Mouse (Mus musculus) erythroblast, adult 5-6 weeks (primary cell): ENCODE results near the gene Pecam1. TPM values are rescaled to one million over a fixed set of nuclear protein-coding genes. Genes with fewer than 3 reads are reported as not detected.
"Not testable (repeated sequence)": the region's sequence is repeated elsewhere in the genome, so short reads cannot be mapped to it uniquely, and the experiment has no call there.

Experiments
- ATAC-seq: replicated peaks from 2 replicates; pipeline ENCODE4 v1.8.0; 2016; ENCODE audit warnings: moderate number of reproducible peaks, mild to moderate bottlenecking, moderate TSS enrichment, inconsistent platforms; ENCODE audit not compliant: poor library complexity, low FRiP score, severe bottlenecking
- total RNA-seq, 2 experiments: library from RNA; stranded (forward) in 1 of 2; stranded (reverse) in 1 of 2; fragments of 150-400 nt in 1 of 2; fragments of 200-764, 138-1000 nt in 1 of 2; gene quantifications; 2 replicates each; pipeline versions ENCODE4 v1.2.3 to v1.2.4; 2015 to 2017; ENCODE audit warnings: low replicate concordance in 2 of 2

Gene Pecam1
- total RNA-seq, 2 experiments from 2014 or later: 4.0 to 11.0 TPM

DNA sequence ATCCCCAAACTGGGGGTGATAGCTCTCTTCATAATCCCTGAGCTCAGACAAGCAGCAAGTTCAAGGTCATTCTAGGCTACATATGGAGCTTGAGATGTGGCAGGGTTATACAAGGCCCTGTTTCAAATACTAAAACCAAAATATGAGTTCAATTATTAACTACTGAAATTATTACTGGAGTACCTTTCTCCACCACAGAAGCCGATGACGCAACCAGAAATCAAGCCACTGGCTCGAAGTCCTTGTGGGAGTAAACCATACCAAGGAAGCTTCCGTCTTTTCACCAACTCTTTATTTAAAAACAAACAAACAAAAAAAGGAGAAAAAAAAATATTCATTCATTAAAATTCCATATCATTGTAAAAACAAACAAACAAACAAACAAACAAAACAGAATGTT, 26.5 kb upstream of the Pecam1 start:
- no peak for ATAC-seq

DNA sequence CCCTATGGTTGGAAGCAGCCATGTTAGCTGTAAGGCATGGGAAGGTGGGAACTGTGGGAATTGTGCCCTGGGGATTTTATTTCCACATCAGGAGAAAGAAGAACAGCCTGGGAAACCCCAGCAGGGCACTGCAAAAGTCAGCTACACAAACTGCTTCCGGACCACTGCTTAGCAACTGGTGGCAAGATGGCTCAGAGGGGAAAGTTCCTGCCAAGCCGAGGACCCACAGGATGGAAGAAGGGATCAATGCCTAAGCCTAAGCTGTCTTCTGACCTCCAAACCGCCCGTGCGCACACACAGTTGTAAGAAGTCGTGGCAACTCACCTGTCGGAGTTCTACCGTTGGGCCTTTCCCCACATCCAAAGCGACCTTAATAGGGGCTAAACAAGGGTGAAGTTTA, 22.6 kb upstream of the Pecam1 start:
- ATAC-seq: no peak

DNA sequence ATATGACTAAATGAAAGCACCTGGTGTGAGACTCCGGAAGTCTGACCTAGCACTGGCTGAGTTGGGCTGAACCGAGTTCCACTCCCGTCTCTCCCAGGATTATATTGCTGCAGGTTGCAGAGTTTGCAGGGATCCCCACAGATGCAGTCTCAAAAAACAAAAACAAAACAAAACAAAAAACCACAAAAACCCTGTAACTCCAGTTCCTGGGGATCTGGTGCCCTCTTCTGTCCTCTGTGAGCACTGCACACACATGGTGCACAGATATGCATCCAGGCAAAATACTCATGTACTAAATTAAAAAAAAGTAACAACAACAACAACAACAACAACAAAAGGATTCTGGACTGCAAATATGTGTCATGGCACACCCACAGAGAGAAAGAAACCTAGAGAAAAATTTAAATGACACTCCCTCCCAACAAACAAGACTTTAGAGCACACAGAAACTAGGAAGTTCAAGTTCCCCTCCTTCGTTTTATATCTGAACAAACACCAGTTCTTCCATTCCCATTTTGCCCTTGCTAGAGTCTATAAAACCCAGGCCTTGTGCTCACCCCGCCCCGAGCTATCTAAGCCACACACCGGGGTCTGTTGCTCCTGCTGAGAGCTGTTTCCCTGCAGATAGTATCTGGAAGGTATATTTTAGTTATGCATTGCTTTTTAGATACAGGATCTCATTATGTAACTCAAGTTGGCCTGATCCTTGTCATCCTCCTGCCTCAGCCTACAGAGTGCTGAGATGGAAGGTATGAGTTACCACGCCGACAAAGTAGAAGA, 20.0 kb upstream of the Pecam1 start:
- ATAC-seq: no peak

DNA sequence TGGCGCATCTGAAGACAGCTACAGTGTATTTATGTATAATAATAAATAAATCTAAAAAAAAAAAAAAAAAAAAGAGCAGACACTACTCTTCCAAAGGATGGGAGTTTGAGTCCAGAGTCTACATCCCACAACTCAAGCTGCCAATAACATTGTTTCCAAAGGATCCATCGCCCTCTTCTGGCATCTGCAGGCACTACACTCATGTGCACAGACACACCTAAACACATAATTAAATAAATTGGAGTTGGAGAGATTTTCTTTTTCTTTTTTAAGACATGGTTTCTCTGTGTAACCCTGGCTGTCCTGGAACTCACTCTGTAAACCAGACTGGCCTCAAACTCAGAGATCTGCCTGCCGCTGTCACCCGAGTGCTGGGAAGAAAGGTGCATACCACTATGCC, 17.1 kb upstream of the Pecam1 start:
- ATAC-seq: no peak

DNA sequence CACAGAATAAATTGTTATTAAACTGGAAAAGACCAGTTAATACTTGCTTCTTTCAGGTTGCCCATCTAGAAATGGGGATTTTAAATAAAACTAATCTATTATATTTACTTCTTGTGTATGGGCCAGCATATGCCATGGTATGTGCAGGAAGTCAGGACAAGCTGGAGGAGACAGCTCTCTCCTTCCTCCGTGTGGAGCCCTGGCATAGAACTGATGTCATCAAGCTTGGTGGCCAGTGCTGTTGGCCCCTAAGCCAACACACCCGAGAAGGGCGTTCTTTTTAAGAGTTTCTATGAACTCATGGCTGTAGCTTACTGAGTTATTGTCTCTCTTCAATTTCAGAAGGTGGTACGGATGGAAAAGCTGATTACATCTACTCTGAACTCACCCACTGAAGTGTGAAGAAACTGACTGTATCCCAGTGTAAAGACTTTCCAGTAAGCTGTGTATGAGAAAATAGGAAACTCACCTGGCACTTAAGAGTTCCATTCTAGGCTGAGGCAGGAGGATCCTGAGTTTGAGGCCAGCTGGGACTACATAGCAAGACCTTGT, 16.3 kb upstream of the Pecam1 start:
- no peak for ATAC-seq

DNA sequence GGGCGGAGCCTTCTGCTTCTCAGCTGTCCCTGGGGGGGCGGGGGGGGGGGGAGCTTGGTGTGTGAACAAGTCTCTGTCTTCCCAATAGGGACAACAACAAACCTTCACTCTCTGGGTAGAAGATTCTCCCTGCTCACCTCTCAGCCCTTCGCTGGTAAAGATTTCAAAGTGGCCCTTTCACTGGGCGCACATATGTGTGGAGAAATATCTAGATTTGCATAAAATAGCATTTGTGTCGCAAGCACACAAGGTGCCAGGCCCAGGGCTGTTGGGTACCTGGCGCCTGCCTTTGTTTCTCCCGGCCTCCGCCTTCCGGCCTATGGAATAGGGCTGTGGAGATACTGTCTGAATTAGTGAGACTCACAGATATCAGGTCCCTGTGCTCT, 12.4 kb upstream of the Pecam1 start:
- ATAC-seq: no peak

DNA sequence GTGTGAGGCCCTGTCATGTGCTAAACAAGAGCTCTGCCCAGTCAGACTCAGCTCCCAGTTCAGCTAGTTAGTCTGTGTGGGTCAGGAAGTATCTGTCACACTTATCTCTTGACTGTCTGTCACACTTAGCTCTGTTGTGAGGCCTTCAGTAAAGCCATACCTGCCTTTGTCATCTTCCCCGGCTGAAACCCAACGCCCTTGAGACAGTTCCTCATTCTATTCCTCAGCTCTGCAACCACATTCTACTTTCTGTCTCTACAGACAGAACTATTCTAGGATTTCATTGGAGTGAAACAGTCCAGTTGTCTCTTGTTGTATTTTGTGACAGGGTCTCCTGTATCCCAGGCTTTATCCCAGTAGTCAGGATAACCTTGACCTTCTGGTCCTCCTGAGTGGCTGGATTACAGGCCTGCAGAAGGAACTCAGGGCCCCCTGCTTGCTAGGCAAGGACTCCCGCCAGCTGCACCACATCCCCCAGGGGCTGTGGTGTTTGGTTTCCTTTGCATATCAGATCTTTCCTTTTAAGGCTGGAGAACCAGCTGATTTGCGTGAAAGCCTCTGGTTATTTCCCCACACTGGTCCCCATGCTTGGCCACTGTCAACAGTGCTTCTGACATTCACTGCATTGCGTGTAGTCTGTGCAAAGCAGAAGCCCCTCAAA, 11.8 kb upstream of the Pecam1 start:
- no peak for ATAC-seq

DNA sequence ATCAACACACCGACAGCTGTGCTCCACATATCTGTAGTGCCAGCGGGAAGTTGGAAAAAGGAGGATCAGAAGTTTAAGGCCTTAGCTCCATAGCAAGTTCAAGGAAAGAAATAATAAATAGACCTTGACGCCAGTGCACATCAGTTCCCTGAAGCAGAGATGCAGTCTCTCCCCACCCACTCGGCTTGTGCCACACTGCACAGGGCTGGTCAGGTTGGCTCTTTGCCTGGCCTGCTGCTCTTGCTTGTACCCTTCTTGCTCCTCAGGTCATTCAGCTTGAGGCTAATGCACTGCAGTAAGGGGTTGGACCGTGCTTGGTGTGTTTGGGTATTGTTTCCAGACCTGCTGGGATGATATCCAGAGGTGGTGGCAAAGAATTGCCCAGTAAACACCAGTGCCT, 10.1 kb upstream of the Pecam1 start:
- no peak for ATAC-seq

DNA sequence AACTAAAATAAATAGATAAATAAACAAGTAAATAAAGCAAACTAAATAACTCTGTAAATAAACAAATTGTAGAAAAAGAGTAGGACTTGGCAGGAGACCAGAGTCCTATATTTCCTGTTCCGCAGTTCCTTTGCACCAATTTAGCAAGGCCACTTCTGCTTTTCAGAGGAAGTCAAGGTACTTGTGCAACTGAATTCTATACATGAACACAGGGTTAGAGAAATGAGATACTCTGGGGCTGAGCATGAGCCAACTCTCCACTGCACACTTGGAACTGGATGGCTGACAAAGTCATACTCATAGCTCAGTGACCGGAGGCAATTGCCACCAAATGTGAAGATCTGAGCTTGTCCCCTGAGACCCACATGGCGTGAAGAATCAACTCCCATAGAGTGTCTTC, 8.6 kb upstream of the Pecam1 start:
- ATAC-seq: no peak

DNA sequence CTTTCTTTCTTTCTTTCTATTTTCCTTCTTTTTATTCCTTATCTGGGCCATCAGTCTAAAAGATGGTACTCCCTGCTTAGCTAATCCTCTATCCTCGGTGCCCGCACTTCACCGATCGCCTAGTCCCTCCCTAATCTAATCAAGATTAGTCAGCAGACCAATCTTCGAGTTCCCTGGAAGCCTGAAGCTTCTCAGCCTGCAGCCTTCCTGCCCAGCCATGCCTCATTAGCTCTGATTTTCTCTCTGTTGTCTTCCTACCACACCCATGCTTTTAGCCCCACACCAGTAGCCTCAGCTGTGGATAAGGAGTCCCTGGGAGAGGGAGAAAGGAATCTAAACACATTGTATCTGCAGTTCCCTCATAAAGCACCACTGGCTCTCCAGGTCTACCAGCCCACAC, 5.2 kb upstream of the Pecam1 start:
- ATAC-seq: no peak

DNA sequence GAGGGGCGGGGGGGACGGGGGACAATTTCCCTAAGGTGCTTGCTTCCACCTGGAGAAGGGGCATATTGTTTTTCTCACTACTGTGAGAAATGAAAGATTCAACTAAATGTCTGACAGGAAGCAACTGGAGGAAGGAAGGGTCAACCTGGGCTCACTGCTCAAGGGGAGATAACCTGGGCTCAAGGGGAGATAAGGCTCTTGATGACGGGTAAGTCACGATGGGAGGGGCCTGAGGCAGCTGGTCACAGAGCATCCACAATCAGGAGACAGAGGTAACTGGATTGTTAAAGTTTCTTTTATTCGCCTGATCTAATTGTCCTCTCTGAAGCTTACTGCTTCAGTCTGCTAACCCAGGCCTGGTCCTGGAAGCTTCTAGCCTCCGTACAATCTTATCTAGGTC, 2.9 kb upstream of the Pecam1 start:
- no peak for ATAC-seq

DNA sequence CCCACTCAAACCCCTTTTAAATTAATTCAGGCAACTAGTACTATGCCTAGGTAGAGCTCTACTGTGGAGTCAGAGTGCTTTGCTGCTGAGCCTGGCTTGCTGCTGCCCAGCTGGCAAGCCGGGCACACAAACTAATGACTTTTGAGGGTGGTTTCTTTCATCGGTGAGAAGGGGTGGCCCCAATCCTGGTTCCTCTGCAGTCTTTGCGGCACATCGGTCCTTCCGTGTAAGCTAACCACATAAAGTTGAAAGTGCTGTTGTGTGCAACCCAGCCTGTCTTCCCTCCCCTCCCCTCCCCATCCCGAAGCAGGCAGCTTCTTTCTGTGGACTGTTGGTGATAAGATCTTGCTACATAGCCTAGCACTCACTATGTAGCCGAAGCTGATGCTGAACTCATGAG, 1.7 kb upstream of the Pecam1 start:
- ATAC-seq: no peak

DNA sequence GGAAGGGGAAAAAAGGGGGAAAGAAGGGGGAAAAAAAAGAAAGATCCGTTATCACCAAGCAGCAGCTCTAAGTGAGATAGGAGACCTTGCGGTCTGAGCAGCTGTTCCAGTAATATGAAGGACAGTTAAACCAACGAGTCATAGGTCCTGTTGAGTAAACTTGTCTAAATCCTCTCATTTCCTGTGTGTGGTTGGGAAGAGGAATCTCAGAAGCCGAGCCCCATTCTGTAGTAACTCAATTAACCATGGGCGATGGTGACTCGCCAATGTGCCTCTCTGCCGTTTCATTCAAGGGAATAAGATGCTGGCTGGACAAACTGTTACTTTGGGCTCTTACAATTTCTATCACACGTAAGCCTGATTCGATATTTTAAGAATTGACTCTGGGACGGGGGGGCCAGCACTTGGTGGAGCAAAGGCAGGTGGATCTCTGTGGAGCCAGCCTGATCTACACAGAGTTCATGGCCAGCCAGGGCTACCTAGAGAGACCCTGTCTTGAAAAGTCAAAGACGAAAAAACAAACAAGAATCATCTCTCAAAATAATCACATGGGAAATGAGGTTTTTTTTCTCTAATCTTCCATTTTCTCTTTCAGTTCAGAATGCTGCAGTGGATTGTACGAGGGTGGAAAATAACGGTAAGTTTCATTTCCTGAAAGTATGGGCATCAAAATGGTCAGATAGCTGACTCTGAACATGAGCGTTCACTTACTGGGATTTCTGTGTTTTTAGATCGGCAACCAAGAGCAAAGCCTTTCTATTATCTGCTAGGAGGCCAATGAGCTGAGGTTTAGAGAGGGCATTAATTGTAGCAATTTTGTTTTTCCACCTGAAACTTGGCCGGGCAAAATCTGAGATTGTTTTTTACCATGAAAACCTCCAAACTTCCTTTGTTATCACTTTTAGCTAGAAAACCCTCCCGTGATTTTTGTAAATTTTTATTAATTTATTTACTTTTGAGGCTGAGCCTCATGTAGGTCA, 901 bp upstream of the Pecam1 start, which contains the start of gene Milr1:
Milr1 (plus strand) TSS at position 188 of the 980 bp plus-strand sequence.
- ATAC-seq: no peak

DNA sequence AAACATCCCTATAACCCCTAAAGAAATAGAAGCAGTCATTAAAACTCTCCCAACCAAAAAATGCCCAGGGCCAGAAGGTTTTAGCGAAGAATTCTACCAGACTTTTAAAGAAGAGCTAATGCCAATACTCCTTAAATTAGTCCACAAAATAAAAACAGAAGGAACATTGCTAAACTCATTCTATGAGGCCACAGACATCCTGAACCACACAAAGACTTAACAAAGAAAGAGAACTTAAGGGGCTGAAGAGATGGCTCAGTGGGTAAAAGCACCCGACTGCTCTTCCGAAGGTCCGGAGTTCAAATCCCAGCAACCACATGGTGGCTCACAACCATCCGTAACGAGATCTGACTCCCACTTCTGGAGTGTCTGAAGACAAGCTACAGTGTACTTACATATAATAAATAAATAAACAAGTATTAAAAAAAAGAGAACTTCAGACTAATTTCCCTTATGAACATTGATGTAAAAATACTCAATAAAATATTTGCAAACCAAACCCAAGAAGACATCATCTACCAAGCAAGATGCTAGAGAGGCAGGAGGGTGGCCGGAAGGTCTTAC, 789 bp downstream of the Pecam1 start:
- not testable (repeated sequence) for ATAC-seq

DNA sequence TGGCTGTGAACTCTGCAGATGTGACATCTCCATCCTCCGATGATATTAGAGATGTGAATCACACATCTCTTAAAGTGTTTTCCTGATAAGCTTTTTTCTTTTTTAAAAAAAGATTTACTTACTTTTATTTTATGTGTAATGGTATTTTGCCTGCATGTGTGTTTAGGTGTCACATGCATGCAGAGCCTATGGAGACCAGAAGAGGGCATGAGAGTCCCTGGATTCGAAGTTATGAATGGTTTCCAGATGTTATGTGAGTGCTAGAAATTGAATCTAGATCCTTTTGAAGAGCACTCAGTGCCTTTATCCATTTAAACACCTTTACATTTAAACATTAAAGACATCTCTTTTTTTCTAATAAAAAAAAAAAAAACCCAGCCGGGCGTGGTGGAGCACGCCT, 5.5 kb downstream of the Pecam1 start:
- no peak for ATAC-seq

DNA sequence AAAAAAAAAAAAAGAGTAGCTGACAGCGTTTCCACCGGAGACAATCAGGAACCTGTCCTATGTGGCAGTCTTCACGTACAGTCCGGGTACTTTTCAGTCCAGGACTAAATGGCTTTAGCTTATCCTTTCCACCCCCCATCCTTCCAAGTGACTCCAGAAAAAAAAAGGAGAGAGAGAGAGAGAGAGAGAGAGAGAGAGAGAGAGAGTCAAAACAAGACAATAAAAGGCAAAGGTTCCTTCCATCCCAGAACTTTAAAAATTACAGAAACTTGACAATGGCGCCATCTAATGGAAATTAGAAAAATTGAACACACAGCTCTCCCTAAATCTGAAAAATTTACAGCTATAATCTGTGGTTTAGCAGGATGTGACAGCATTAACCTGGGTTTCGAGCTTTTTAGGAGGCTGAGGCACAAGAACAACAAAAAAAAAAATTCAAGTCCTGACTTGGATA, 8.0 kb downstream of the Pecam1 start:
- no peak for ATAC-seq

DNA sequence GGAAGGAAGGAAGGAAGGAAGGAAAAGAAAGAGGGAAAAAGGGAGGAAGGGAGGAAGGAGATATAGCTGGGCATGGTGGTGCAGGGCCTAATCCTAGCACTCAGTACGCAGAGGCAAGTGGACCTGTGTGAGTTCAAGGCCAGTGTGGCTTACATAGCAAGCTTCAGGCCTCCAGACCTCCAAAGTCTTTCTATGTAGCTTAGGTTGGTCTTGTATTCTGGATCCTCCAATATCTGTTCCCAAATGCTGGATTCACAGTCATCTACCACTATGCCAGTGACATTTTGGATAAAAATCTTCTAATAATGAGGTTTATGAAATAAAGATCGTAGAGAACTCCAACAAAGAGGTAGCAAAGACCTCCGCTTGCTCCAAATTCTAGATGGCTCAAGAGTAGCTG, 8.6 kb downstream of the Pecam1 start:
- no peak for ATAC-seq

DNA sequence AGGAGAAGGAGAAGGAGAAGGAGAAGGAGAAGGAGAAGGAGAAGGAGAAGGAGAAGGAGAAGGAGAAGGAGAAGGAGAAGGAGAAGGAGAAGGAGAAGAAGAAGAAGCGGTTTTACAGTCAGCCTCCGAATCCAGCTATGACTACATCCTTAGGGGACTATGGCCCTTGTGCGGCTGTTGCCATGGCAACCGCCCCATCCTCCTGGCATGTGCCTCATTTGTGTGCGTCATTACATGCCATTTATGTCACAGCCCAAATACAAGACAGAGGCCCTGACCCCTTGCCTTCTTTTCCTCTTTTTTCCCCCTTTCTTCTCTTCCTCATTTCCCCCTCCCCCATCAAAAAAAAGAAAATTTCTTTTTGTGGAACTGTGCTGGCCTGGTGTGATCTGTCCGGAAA, 9.2 kb downstream of the Pecam1 start:
- no peak for ATAC-seq

DNA sequence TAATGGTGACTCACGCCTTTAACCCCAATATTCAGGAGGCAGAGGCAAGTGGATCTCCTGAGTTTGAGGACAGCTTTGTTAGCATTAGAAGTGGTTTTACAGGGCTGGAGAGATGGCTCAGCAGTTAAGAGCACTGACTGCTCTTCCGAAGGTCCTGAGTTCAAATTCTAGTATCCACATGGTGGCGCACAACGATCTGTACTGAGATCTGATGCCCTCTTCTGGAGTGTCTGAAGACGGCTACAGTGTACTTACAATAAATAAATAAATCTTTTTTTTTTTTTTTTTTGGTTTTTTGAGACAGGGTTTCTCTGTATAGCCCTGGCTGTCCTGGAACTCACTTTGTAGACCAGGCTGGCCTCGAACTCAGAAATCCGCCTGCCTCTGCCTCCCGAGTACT, 9.7 kb downstream of the Pecam1 start:
- not testable (repeated sequence) for ATAC-seq

DNA sequence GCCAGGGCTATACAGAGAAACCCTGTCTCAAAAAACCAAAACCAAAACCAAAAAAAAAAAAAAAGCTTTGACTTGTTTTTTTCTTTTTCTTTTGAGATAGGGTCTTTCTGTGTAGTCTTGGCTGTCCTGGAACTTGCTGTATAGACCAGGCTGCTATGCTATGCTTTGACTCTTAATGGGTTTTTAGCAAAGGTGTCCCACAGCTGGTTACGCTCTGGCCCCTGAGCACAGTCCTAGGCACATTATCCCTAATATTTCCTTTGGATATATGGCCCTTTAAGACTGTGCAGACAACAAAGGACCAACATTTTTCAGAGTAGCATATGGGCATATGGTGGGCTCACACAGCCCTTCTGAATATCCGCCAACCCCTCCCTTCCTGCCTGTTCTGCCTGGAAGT, 11.3 kb downstream of the Pecam1 start:
- ATAC-seq: no peak
